Mouse (Mus musculus) hindbrain, embryonic 11.5 days (tissue): ENCODE results near the gene Dapk1. TPM values are rescaled to one million over a fixed set of nuclear protein-coding genes. Genes with fewer than 3 reads are reported as not detected.

Source experiments
- ATAC-seq: fragments of 200-750 bp; cut with Nextera tagmentation; 2 replicates; pipeline ENCODE4 v1.8.0; 2017; ENCODE audit warnings: mild to moderate bottlenecking, moderate TSS enrichment, moderate library complexity; ENCODE audit not compliant: low FRiP score
- DNase-seq: peaks from one replicate; pipeline ENCODE4 v3.0.0-alpha.2; 2015; ENCODE audit warnings: low spot score
- H3K27ac ChIP-seq: fragments of 300-500 bp; sonication (generic); 2 replicates; pipeline ENCODE4 v1.5.1; 2014; ENCODE audit warnings: mild to moderate bottlenecking, low read depth, low read length
- H3K27me3 ChIP-seq: fragments of 300-500 bp; sonication (generic); 2 replicates; pipeline ENCODE4 v1.6.1; 2014; ENCODE audit warnings: mild to moderate bottlenecking, low read length, moderate library complexity, mixed read lengths; ENCODE audit not compliant: control insufficient read depth, insufficient read depth
- H3K36me3 ChIP-seq: fragments of 300-500 bp; sonication (generic); 2 replicates; pipeline ENCODE4 v1.6.1; 2014; ENCODE audit warnings: mild to moderate bottlenecking, low read length, moderate library complexity, mixed read lengths; ENCODE audit not compliant: control insufficient read depth, insufficient read depth
- H3K4me1 ChIP-seq: fragments of 300-500 bp; sonication (generic); replicated peaks from 2 replicates; pipeline ENCODE4 v1.6.1; 2014; ENCODE audit warnings: low read length, mixed read lengths; ENCODE audit not compliant: control insufficient read depth, insufficient read depth
- H3K4me2 ChIP-seq: fragments of 300-500 bp; sonication (generic); replicated peaks from 2 replicates; pipeline ENCODE4 v1.6.1; 2014; ENCODE audit warnings: mild to moderate bottlenecking, low read depth, low read length
- H3K4me3 ChIP-seq: fragments of 300-500 bp; sonication (generic); 2 replicates; pipeline ENCODE4 v1.5.1; 2014; ENCODE audit warnings: low read depth, low read length
- H3K9ac ChIP-seq: fragments of 300-500 bp; sonication (generic); 2 replicates; pipeline ENCODE4 v1.6.1; 2014; ENCODE audit warnings: low read depth, low read length
- H3K9me3 ChIP-seq: fragments of 300-500 bp; sonication (generic); 2 replicates; pipeline ENCODE4 v1.6.1; 2016; ENCODE audit warnings: low read length; ENCODE audit not compliant: control insufficient read depth
- whole genome bisulfite sequencing: fragments of 180-500 bp; shearing (Covaris S2); extraction: QIAGEN DNeasy Blood & Tissue Kit; methylation state at CpG from one replicate; pipeline ENCODE4 v1.1.7; 2014; 5-methylcytosine and 5-hydroxymethylcytosine counted together
- polyA plus RNA-seq: library from polyadenylated mRNA; unstranded; fragments of >200 nt; fragmentation: Nextera tagmentation; extraction: Ambion mirVana; gene quantifications from 2 replicates; pipeline ENCODE4 v1.2.1, GENCODE M21; 2014

Gene Dapk1
- polyA plus RNA-seq, 1 experiment from 2014 or later: 39.5 TPM

GRCm38 (mm10) chr13:60646791-60647190, 45.0 kb downstream of the Dapk1 start:
- Histone ChIP-seq H3K4me2 (no peak overlapping the region), H3K9me3 (no peaks in the 10 kb centered on the region), H3K27ac (no peak overlapping the region), H3K9ac (no peak overlapping the region), H3K4me1 (no peaks in the 10 kb centered on the region), H3K4me3 (no peak overlapping the region), H3K36me3 (no peaks in the 10 kb centered on the region), H3K27me3 (no peaks in the 10 kb centered on the region)
- no peak for DNase-seq
- ATAC-seq: no peak
- WGBS: 97% methylated on average over 3 of the region's 3 CpGs

GRCm38 (mm10) chr13:60648350-60648749, 46.6 kb downstream of the Dapk1 start:
- H3K9me3 ChIP-seq: no peaks in the 10 kb centered on the region
- ATAC-seq: no peak

GRCm38 (mm10) chr13:60650000-60650399, 48.3 kb downstream of the Dapk1 start:
- ATAC-seq: no peak
- Histone ChIP-seq H3K4me1 (no peaks in the 10 kb centered on the region), H3K27ac (no peak overlapping the region), H3K27me3 (no peaks in the 10 kb centered on the region), H3K36me3 (no peaks in the 10 kb centered on the region), H3K4me3 (no peak overlapping the region), H3K4me2 (no peak overlapping the region), H3K9me3 (no peaks in the 10 kb centered on the region), H3K9ac (no peak overlapping the region)
- no peak for DNase-seq
- whole genome bisulfite sequencing: 91% methylated on average over 11 of the region's 11 CpGs

More at GRCm38 (mm10) chr13:60648350-60648749, 46.6 kb downstream of the Dapk1 start:
- H3K4me1 ChIP-seq: no peaks in the 10 kb centered on the region
- no peak overlapping the region for H3K9ac ChIP-seq
- no peaks in the 10 kb centered on the region for H3K36me3 ChIP-seq
- DNase-seq: no peak
- WGBS: 95% methylated on average over 5 of the region's 5 CpGs
- no peaks in the 10 kb centered on the region for H3K27me3 ChIP-seq
- H3K4me3 ChIP-seq: no peak overlapping the region
- no peak overlapping the region for H3K4me2 ChIP-seq
- no peak overlapping the region for H3K27ac ChIP-seq

- no peak for DNase-seq
- H3K9ac ChIP-seq: no peak overlapping the region
- no peak for ATAC-seq
- H3K4me1 ChIP-seq: no peaks in the 10 kb centered on the region
- H3K27me3 ChIP-seq: no peaks in the 10 kb centered on the region
- no peaks in the 10 kb centered on the region for H3K9me3 ChIP-seq
- no peak overlapping the region for H3K4me3 ChIP-seq
- H3K4me2 ChIP-seq: no peak overlapping the region
- 74% methylated on average over 2 of the region's 2 CpGs for WGBS
- no peaks in the 10 kb centered on the region for H3K36me3 ChIP-seq
- H3K27ac ChIP-seq: no peak overlapping the region
Observed at GRCm38 (mm10) chr13:60654017-60654565, 52.3 kb downstream of the Dapk1 start.

GRCm38 (mm10) chr13:60655246-60655645, 53.5 kb downstream of the Dapk1 start:
- ATAC-seq (no peak), DNase-seq (no peak)
- H3K9ac ChIP-seq: no peak overlapping the region
- H3K27me3 ChIP-seq: no peaks in the 10 kb centered on the region
- no peaks in the 10 kb centered on the region for H3K9me3 ChIP-seq
- H3K4me1 ChIP-seq: no peaks in the 10 kb centered on the region
- H3K36me3 ChIP-seq: no peaks in the 10 kb centered on the region
- no peak overlapping the region for H3K27ac ChIP-seq
- 91% methylated on average over 3 of the region's 3 CpGs for WGBS
- no peak overlapping the region for H3K4me3 ChIP-seq
- no peak overlapping the region for H3K4me2 ChIP-seq

- ATAC-seq: no peak
- H3K27me3 ChIP-seq: no peaks in the 10 kb centered on the region
- H3K36me3 ChIP-seq: no peaks in the 10 kb centered on the region
- H3K4me3 ChIP-seq: no peak overlapping the region
- no peak for DNase-seq
- no peak overlapping the region for H3K27ac ChIP-seq
- no peaks in the 10 kb centered on the region for H3K4me1 ChIP-seq
- no peak overlapping the region for H3K4me2 ChIP-seq
- H3K9ac ChIP-seq: no peak overlapping the region
- WGBS: 68% methylated on average over 1 of the region's 1 CpGs
- H3K9me3 ChIP-seq: no peaks in the 10 kb centered on the region
Observed at GRCm38 (mm10) chr13:60659600-60659999, 57.9 kb downstream of the Dapk1 start.

- no peaks in the 10 kb centered on the region for H3K27me3 ChIP-seq
- WGBS: 75% methylated on average over 2 of the region's 2 CpGs
- no peaks in the 10 kb centered on the region for H3K9me3 ChIP-seq
- ATAC-seq (no peak), DNase-seq (no peak)
- H3K4me1 ChIP-seq: no peaks in the 10 kb centered on the region
- no peak overlapping the region for H3K27ac ChIP-seq
- no peak overlapping the region for H3K4me2 ChIP-seq
- H3K4me3 ChIP-seq: no peak overlapping the region
- H3K36me3 ChIP-seq: no peaks in the 10 kb centered on the region
- H3K9ac ChIP-seq: no peak overlapping the region
Observed at GRCm38 (mm10) chr13:60660056-60660455, 58.3 kb downstream of the Dapk1 start.

GRCm38 (mm10) chr13:60660711-60661261, 59.0 kb downstream of the Dapk1 start:
- H3K4me3 ChIP-seq: no peak overlapping the region
- H3K27ac ChIP-seq: no peak overlapping the region
- H3K4me1 ChIP-seq: no peaks in the 10 kb centered on the region
- no peak overlapping the region for H3K4me2 ChIP-seq
- H3K27me3 ChIP-seq: no peaks in the 10 kb centered on the region
- no peak for ATAC-seq
- no peak for DNase-seq
- no peak overlapping the region for H3K9ac ChIP-seq
- no peaks in the 10 kb centered on the region for H3K36me3 ChIP-seq
- 76% methylated on average over 9 of the region's 9 CpGs for WGBS
- no peaks in the 10 kb centered on the region for H3K9me3 ChIP-seq

- Histone ChIP-seq H3K27me3 (no peaks in the 10 kb centered on the region), H3K27ac (no peak overlapping the region), H3K36me3 (no peaks in the 10 kb centered on the region), H3K9me3 (no peaks in the 10 kb centered on the region), H3K9ac (no peak overlapping the region), H3K4me2 (no peak overlapping the region), H3K4me1 (no peaks in the 10 kb centered on the region), H3K4me3 (no peak overlapping the region)
- DNase-seq (no peak), ATAC-seq (no peak)
- WGBS: 92% methylated on average over 8 of the region's 8 CpGs
Observed at GRCm38 (mm10) chr13:60662493-60663177, 60.9 kb downstream of the Dapk1 start.
